Mouse (Mus musculus) cortical plate, adult 2 months (tissue): ENCODE data around the gene Diaph3.

Source experiments
- CTCF ChIP-seq: fragments of 200-500 bp; IDR thresholded peaks from 2 replicates; pipeline ENCODE4 v1.5.1; 2011; ENCODE audit warnings: mild to moderate bottlenecking, control low read depth, low read length; ENCODE audit not compliant: insufficient read depth; ENCODE audit errors: extremely low read depth
- POLR2A ChIP-seq: fragments of 200-500 bp; IDR thresholded peaks from 2 replicates; pipeline ENCODE4 v1.6.1; 2011; ENCODE audit warnings: mild to moderate bottlenecking, low read length, control low read depth; ENCODE audit not compliant: insufficient read depth; ENCODE audit errors: extremely low read depth

- TF ChIP-seq CTCF, result no peak
- TF ChIP-seq POLR2A, result no peak
These were observed 590 bp downstream of the Diaph3 start for GRCm38 (mm10) chr14:87140327-87140962.
